Mouse (Mus musculus) embryonic fibroblast, embryonic 13.5 days (primary cell): ENCODE results near the gene Tmem168. TPM values are rescaled to one million over a fixed set of nuclear protein-coding genes. Genes with fewer than 3 reads are reported as not detected.

Experiments used
- H3K27ac ChIP-seq: 2 replicates; pipeline ENCODE4 v1.5.1; 2012; ENCODE audit warnings: low read length, control low read depth, inconsistent platforms; ENCODE audit not compliant: insufficient read depth
- H3K4me1 ChIP-seq: 2 replicates; pipeline ENCODE4 v1.6.1; 2011; ENCODE audit warnings: low read length; ENCODE audit not compliant: control insufficient read depth, insufficient read depth
- H3K4me3 ChIP-seq: 2 replicates; pipeline ENCODE4 v1.5.1; 2011; ENCODE audit warnings: mild to moderate bottlenecking, control low read depth, low read length; ENCODE audit not compliant: insufficient read depth
- CTCF ChIP-seq: IDR thresholded peaks from 2 replicates; pipeline ENCODE4 v1.5.1; 2011; ENCODE audit warnings: mild to moderate bottlenecking, control low read depth, low read length, moderate library complexity, borderline replicate concordance; ENCODE audit not compliant: insufficient read depth
- POLR2A ChIP-seq: IDR thresholded peaks from 2 replicates; pipeline ENCODE4 v1.6.1; 2011; ENCODE audit warnings: low read depth, mild to moderate bottlenecking, control low read depth, low read length, moderate library complexity
- polyA plus RNA-seq: library from polyadenylated mRNA; stranded (reverse); fragments of >200 nt; gene quantifications from 2 replicates; pipeline ENCODE4 v1.2.4, GENCODE M21; 2011; ENCODE audit warnings: low read depth; ENCODE audit not compliant: missing spikeins, insufficient read length

Gene Tmem168
- polyA plus RNA-seq, 1 experiment, result 46.5 TPM

- no peak for TF ChIP-seq CTCF
- no peak for TF ChIP-seq POLR2A
- H3K27ac ChIP-seq, result no peak overlapping the region
Measured at GRCm38 (mm10) chr6:13614568-13614967, 6.7 kb upstream of the Tmem168 start.

GRCm38 (mm10) chr6:13613671-13614070, 5.8 kb upstream of the Tmem168 start:
- H3K4me3 ChIP-seq, result no peak overlapping the region
- peaks cover 3% of the 10 kb centered on the region; the same call in 1 of the 2 replicates for H3K4me1 ChIP-seq
- no peak overlapping the region for H3K27ac ChIP-seq
- TF ChIP-seq CTCF (no peak), POLR2A (no peak)

More at GRCm38 (mm10) chr6:13614568-13614967, 6.7 kb upstream of the Tmem168 start:
- Histone ChIP-seq H3K4me3 (no peak overlapping the region), H3K4me1 (peaks cover 3% of the 10 kb centered on the region; the same call in 1 of the 2 replicates)

- no peak overlapping the region for H3K27ac ChIP-seq
- H3K4me3 ChIP-seq, result no peak overlapping the region
- H3K4me1 ChIP-seq, result no peaks in the 10 kb centered on the region; the same call in 1 of the 2 replicates
- no peak for TF ChIP-seq POLR2A
- TF ChIP-seq CTCF, result no peak
Measured at GRCm38 (mm10) chr6:13610869-13611268, 3.0 kb upstream of the Tmem168 start.

- no peak for TF ChIP-seq CTCF
- no peak for TF ChIP-seq POLR2A
Measured at GRCm38 (mm10) chr6:13609353-13610140, 1.6 kb upstream of the Tmem168 start.

GRCm38 (mm10) chr6:13606921-13607620, 829 bp downstream of the Tmem168 start:
- H3K4me1 ChIP-seq, result peaks cover 2% of the 10 kb centered on the region; the same call in 1 of the 2 replicates
- peak overlapping the region; percentile 62 for H3K4me3 ChIP-seq
- no peak for TF ChIP-seq POLR2A
- TF ChIP-seq CTCF, result no peak
- peak overlapping the region; percentile 92 for H3K27ac ChIP-seq

More at GRCm38 (mm10) chr6:13609353-13610140, 1.6 kb upstream of the Tmem168 start:
- Histone ChIP-seq H3K4me3 (no peak overlapping the region), H3K4me1 (peaks cover 2% of the 10 kb centered on the region; the same call in 1 of the 2 replicates), H3K27ac (no peak overlapping the region)

GRCm38 (mm10) chr6:13606394-13606793, 1.5 kb downstream of the Tmem168 start:
- H3K27ac ChIP-seq, result peak overlapping the region; percentile 92

GRCm38 (mm10) chr6:13603134-13603533, 4.8 kb downstream of the Tmem168 start:
- TF ChIP-seq POLR2A (no peak), CTCF (no peak)
- Histone ChIP-seq H3K4me1 (peaks cover 2% of the 10 kb centered on the region; the same call in 1 of the 2 replicates), H3K4me3 (no peak overlapping the region), H3K27ac (peak overlapping the region; percentile 45)

More at GRCm38 (mm10) chr6:13606394-13606793, 1.5 kb downstream of the Tmem168 start:
- no peak for TF ChIP-seq POLR2A
- TF ChIP-seq CTCF, result no peak
- Histone ChIP-seq H3K4me1 (peaks cover 2% of the 10 kb centered on the region; the same call in 1 of the 2 replicates), H3K4me3 (peak overlapping the region; percentile 62)

- no peak overlapping the region for H3K4me3 ChIP-seq
- peaks cover 2% of the 10 kb centered on the region; the same call in 1 of the 2 replicates for H3K4me1 ChIP-seq
- TF ChIP-seq POLR2A, result no peak
- no peak for TF ChIP-seq CTCF
- H3K27ac ChIP-seq, result peak overlapping the region; percentile 79
Measured at GRCm38 (mm10) chr6:13601587-13601986, 6.3 kb downstream of the Tmem168 start.

GRCm38 (mm10) chr6:13598239-13598923, 9.5 kb downstream of the Tmem168 start:
- no peak overlapping the region for H3K27ac ChIP-seq
- H3K4me3 ChIP-seq, result no peak overlapping the region
- TF ChIP-seq POLR2A, result no peak
- H3K4me1 ChIP-seq, result no peaks in the 10 kb centered on the region; the same call in 1 of the 2 replicates
